Mouse (Mus musculus): Measurements from ENCODE around the gene Pdcd11. TPM values are rescaled to one million over a fixed set of nuclear protein-coding genes. Genes with fewer than 3 reads are reported as not detected.

The Pdcd11 gene
- total RNA-seq (2015) (9.0 and 12.6 TPM in 2 replicates), total RNA-seq (2017) (23.0 and 27.4 TPM in 2 replicates)

DNA sequence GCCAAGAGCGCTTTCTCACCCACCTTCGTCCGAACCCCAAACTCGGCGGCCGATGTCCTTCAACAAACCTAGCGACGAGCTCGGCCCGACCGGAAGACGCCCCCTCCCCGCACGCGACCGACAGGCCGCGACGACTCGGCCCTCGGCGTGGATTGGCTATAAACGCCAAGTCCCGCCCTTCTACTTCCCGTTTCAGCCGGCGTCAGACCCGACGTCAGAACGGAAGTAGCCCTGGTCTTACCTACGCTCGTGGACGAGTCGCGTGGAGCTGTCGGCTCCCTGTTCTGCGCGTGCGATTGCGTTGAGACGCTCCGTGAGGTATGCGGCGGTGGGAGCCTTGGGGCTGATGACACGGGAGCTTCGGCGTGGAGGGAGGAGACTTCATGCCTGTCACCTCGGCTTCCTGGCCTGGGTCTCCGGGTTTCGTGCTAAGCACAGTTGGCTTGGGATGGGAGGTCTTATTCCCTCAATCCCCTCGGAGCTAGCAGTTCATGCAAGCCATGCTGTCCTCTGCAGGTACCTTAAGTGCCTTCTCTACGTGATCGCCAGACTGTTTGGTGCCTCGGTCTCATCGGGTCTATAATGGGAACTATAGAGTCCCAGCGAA, at the start of gene Pdcd11, which contains the start of gene Usmg5:
Pdcd11 (plus strand) TSS at position 219 of the 607 bp plus-strand sequence.
Usmg5 (minus strand) TSS at position 98 of the 607 bp plus-strand sequence.
- peak; percentile 98 for ATAC-seq (replicated peaks; ENCODE audit: poor library complexity)

DNA sequence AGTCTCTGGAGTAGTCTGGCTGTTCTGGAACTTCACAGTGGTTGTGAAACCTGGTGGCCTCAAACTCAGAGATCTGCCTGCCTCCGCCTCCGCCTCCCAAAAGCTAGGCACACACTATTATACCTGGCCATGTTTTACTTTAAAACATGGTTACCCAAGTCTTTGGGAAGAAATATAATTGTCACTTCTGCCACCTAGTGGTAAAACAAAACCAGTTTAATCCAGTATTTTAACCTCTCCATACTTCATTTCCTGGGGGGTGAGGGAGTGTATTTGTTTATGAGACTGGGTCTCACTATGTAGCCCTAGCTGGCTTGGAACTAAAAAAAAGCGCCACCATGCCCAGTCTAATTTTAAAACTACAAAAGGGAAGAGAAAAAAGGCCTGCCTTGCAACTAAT, 47.0 kb upstream of the Pdcd11 start:
- no peak for ATAC-seq (replicated peaks; ENCODE audit: poor library complexity)

DNA sequence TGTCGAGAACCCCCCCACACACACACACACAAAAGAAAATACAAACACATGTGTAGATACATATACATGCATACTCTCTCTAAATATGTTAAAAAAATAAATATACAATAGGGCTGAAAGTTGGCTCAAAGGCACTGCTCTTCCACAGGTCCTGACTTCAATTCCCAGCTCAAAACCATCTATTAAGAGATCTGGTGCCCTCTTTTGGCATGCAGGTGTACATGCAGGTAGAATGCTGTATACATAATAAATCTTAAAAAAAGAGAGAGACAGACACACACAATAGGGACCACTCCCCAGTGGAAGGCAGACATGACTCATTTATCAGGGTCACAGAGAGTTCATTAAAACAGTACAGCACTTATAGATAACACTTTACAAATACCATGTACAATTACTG, 44.2 kb upstream of the Pdcd11 start:
- ATAC-seq (replicated peaks; ENCODE audit: poor library complexity): no peak

DNA sequence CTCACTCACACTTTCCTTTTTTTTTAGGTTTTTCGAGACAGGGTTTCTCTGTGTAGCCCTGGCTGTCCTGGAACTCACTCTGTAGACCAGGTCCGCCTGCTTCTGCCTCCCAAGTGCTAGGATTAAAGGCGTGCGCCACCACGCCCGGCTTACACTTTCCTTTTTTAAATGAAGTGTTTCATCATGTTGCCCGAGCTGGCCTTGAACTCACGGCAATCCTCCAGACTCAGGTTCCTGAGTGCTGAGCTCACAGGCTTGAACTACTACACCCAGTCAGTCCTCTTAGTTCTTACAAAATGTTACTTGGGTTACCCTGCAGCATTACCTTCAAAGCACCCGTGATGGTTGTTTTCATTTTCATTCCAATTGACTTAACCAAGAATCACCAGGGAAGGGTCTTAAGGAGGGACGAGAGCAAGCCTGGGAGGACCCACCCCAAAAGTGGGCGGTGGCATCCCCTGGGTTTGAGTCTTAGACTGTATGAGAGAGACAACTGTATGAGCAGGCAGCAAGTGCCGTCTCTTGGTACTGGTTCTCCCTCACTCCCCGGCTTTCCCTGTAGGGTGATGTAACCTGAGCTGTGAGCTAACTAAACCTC, 43.2 kb upstream of the Pdcd11 start:
- ATAC-seq (replicated peaks; ENCODE audit: poor library complexity): no peak

DNA sequence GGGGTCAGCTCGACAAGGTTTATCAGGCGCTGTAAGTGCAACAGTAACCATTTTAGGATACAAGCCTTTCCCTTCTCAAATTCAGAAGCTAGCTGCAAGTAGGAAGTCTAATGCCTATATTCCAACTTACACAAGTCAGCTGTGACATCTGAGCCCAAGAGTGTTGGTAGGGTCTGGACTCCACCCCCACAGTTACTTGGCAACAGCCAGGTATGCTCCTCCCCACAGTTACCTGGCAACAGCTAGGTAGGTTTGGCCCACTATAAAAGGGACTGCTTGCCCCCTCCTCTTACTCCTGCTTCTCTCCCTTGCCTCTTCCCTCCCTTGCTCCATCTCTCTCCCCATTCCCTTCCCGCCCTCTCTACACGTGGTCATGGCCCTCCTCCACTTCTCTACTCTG, 41.5 kb upstream of the Pdcd11 start:
- ATAC-seq (replicated peaks; ENCODE audit: poor library complexity): no peak

DNA sequence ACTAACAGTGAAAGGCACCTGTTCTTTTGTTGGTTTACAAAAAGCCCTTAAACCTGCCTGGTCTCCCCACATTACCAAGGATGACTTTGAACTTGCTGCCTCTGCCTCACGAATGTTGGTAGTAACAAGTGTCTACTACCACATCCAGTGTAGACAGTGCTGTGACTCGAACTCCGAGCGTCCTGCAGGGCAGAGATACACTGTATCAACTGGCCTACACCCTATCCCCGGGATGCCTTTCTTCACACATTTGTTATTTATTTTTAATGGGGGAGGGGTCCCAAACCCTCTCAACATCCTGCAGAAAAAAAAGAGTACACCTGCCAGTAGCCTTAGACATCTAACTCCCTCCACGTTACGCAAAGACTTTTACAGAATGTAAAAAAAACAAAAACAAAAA, 40.7 kb upstream of the Pdcd11 start:
- no peak for ATAC-seq (replicated peaks; ENCODE audit: poor library complexity)

DNA sequence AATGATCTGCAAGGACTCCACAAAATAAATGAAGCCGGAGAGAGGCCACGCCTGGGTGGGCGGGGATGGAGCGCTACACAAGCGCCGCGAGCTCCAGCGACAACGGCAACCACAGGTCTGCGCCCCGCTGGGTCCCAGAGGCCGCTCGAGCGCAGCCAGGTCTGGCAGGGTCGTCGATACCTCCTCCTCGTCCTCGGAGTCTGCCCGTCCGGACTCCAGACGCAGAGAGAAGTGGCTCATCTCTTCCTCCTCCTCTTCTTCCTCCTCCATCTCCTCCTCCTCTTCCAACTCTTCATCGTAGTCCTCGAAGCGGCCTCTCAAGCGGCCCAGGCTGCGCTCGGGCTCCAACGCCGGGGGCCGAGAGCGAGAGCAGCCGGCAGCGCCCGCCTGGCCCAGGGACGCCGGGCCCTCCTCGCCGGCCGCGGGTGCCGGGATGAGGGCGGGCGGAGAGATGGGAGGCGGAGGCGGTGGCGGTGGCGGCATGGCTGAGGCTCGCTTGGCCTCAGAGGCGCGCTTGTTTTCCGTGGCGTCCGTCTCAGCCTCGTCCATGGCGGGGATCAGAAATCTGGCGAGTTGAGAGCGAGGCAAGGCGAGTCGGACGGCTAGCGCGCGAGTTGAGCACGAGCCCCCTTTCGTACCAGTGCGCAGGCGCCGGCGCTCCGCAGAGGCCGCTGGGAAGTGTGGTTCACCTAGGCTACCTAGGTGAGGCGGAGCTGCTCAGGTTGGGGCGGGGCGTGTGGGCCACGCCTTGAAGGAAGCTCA, 40.1 kb upstream of the Pdcd11 start, which contains the start of gene Pcgf6:
Pcgf6 (minus strand) TSS at position 636 of the 762 bp plus-strand sequence.
- ATAC-seq (replicated peaks; ENCODE audit: poor library complexity): peak; percentile 88

DNA sequence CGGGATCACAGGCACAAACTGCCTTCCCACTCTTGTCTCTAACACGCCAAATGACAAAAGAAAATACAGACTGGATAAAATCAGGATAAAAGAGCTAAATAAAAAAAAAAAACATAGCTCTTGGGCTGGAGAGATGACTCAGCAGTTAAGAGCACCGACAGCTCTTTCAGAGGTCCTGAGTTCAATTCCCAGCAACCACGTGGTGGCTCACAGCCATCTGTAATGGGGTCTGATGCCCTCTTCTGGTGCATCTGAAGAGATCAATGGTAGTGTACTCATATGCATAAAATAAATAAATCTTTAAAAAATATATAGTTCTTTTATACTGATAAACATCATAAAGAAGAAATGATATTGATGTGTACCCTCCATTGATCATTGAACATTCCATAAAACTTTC, 37.6 kb upstream of the Pdcd11 start:
- no peak for ATAC-seq (replicated peaks; ENCODE audit: poor library complexity)

DNA sequence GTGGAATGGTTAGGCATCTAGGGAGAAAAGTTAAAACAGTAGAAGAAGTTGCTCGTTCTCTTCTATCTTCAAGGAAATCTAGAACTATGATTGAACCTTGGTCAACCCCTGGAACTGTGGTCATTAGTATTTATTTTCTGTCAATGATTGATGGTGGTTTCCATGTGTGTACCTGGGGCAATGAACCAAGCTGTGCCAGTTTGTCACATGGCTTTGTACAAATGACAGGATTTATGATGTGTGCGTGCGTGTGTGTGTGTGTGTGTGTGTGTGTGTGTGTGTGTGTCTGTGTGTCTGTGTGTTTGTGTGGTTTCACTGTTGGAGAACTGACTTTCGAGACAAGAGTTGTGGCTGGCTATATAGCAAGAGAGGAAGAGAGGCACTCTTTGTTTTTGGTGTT, 37.1 kb upstream of the Pdcd11 start:
- ATAC-seq (replicated peaks; ENCODE audit: poor library complexity): no peak

DNA sequence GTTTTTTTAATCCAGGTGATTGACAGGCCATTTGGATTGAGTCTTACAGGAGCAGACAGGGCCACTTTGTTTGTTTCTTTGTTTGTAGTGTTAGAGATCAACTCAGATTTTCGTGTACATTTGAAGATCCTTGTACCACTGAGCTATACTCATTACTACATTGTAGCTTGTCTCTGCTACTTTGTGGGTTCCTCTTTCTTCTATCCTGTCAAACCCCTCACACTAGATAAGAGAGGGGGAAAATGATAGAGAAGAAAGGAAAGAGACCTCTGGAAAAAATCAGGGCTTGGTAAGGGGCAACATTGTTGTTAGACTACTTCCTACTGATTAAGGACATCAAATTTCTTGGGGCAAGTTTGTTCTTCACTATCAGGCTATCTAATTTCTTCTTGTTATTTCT, 32.9 kb upstream of the Pdcd11 start:
- ATAC-seq (replicated peaks; ENCODE audit: poor library complexity): no peak

DNA sequence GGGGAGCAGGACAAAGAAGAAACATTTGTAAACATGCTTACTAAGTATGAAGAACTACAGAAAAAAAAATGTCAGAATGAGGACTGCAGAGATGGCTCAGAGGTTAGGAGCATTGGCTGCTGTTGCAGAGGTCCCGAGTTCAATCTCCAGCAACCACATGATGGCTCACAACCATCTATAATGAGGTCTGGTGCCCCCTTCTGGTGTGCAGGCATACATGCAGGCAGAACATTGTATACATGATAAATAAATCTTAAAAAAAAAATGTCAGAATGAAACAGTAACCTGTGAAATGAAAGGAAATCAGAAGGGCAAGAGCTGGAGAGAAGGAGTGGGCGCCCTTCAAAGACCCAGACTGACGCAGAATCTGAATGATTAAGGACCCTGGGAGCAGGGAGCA, 24.7 kb upstream of the Pdcd11 start:
- ATAC-seq (replicated peaks; ENCODE audit: poor library complexity): no peak

DNA sequence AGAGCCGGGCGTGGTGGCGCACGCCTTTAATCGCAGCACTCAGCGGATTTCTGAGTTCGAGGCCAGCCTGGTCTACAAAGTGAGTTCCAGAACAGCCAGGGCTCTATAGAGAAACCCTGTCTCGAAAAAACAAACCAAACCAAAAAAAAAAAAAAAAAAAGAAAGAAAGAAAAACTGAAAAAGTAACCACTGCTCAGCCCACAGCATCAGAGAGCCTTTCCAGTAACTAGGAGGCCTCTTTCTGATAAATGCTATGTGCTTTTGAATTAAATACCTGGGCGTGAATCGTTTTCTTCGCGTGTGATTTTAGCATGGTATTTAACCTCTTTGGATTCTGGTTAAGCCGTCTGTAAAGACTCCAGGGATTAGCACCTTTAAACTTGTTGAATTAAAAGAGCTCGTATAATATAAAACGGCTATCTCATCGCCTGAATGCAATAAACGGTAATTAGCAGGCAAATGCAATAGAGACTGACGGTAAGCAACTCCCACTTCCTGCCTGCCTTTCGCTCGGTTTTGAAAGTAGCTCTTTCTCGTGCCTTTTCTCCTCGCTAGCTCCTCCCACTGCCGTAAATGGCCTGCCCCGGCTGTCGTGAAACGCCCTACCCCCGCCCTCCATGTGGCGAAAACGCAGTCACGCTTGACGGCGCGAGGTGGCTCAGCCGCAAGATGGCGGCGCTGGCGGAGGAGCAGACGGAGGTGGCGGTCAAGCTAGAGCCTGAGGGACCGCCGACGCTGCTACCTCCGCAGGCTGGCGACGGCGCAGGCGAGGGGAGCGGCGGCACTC, 23.3 kb upstream of the Pdcd11 start, which contains the start of gene Taf5:
Taf5 (plus strand) TSS at position 651 of the 787 bp plus-strand sequence.
- ATAC-seq (replicated peaks; ENCODE audit: poor library complexity): peak; percentile 96

DNA sequence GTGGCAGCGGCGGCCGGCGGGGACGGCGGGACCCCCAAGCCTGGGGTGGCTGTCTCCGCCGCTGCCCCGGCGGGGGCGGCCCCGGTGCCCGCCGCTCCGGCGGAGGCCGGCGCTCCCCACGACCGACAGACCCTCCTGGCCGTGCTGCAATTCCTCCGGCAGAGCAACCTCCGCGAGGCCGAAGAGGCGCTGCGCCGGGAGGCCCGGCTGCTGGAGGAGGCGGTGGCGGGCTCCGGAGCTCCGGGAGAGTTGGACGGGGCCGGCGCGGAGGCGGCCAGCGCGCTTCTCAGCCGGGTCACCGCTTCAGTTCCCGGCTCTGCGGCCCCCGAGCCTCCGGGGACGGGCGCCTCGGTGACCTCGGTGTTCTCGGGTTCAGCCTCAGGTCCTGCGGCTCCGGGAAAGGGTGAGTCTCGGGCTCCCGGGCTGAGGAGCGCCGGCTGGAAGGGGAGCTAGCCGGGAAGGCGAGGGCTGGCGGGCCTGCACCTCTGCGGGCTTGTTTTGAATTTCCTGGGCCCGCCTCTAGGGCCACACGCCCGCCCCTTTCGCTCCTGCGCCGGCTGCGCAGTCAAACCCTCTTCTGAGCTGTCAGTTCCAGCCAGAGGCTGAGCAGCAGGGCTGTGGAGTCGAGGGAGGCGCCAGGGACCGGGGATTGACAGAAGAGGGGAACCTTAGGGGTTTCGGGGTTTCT, 22.5 kb upstream of the Pdcd11 start:
- peak; percentile 86 for ATAC-seq (replicated peaks; ENCODE audit: poor library complexity)

DNA sequence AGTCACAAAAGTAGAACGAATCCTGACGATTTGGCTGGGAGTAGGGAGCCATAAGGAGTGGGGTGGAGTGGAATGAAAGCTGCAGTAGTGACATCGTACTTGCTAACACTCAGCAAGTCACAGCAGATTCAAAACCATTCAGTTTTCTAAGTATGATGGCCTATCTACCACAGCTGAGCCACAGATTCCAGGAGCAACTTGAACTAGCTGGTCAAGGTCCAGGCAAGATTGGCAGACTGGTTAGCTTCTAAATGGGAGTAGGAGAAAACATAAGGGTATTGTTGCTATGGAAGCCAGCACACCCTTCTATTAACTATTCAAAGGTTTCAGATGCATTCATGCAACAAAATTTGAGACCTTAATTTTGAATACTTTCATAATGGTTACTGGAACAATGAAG, 2.3 kb upstream of the Pdcd11 start:
- ATAC-seq (replicated peaks; ENCODE audit: poor library complexity): no peak

DNA sequence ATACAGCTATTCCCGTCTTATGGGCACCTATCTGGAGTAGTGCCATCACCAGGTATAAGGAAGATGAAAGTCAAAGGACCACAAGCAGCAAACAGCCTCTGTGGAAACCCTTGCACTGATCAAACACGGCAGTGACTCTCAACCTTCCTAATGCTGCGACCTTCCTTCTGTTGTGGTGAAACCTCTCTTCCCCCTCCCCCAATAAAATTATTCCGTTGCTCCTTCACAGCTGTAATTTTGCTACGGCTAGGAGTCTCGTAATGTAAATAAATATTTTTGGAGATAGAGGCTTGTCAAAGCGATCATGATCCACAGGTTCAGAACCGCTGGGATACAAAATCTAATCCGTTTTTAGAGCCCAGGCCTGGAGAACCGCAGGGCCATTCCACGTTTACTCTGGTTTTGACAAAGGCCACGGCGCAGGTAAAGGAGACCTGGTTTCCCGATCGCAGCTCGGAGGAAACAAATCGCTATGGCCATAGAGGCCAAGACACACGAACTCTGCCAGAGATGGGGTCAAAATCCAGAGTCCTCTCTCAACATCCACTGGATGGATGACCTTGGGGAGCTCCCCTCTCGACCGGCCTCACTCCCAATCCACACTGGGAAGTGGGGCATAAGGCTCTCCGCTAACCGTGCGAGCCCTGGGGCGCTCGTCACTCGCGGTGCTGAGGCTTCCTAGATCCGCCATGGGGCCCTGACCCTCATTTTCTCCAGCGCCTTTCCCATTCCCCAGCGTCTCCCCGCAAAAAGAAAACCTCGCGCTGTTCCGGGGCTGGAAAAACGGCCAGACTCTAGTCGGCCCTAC, 646 bp upstream of the Pdcd11 start:
- ATAC-seq (replicated peaks; ENCODE audit: poor library complexity): peak; percentile 40

DNA sequence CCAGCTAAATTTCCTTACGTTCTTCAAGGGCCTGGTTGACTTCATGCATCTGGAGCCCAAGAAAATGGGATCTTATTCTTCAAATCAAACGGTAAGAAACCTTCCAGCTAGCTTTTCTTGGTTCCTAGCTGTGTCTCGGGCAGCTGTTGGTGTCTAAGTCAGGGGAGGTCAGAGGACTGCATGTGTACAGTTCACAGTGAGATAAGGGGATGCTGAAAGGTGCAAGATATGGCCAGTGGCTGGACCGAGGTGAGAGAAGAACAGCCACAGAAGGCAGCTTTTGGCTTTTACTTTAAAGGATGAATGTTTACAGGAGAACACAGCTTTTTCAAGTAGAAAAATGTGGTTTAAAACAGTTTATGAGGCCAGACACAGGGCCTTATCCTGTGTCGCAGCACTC, 10.5 kb downstream of the Pdcd11 start:
- ATAC-seq (replicated peaks; ENCODE audit: poor library complexity): 0 out of 2 replicates have a peak, but pooled peaks have one; percentile 39

DNA sequence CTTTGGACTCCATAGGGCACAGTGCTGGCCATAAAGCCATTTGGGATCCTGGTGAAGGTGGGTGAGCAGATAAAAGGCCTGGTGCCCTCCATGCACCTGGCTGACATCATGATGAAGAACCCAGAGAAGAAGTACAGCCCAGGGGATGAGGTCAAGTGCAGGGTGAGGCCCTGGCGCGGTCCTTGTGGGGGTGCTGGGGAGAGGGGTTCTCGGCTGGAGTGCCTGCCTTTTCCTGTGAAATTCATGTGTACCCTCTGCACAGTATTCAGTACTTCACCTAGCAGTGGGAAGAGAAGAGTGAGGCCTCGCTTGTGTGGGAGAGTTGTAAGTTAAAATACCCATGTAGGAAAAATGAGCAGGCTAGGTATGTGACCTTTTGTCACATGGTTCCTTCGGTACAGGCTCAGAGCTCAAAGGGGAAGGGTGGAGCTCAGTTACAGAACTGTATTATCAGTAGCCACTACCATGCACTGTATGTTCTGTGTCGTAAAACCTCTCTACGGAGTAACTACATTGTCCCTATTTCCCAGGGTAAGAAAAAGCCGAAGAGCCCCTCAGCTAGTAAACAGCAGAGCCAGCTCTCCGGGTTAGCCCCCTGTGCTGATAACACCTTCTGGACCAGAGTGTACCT, 14.2 kb downstream of the Pdcd11 start:
- ATAC-seq (replicated peaks; ENCODE audit: poor library complexity): no peak

DNA sequence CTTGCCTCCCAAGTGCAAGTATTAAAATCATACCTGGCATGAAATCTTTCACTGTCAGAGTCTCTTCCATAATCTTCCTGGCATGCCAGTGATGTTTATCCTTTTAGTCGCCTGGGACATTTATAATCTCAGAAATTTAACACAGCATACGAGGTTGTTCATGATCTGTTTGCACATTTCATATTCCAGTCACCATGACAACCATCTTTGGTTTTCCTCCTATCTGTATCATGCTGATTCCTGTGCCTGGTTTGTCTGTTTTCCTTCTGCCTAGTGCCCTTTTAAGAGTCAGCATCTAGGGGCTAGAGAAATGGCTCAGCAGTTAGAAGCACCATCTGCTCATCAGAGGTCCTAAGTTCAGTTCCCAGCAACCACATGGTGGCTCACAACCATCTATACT, 28.1 kb downstream of the Pdcd11 start:
- no peak for ATAC-seq (replicated peaks; ENCODE audit: poor library complexity)

DNA sequence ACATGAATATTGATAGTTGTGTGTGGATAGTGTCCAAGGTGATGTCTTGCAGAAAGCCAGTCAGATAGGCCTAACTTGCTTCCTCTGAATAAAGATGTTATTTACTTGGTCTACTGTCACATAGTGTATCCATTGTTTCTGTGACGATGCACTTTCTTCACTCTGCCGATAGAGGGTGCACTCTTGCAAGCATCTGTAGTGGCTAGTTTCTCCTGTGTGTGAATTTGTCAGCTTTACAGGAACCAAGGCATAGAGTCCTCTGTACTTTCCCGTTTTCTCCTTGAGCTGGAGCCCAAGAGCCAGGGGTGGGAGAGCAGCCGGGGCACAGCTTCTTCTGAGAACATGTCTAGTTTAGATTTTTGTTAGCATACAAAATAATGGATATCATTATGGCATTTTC, 30.5 kb downstream of the Pdcd11 start:
- peak; percentile 83 for ATAC-seq (replicated peaks; ENCODE audit: poor library complexity)
